Mouse (Mus musculus): ENCODE data around the gene Syngr2. TPM values are rescaled to one million over a fixed set of nuclear protein-coding genes. Genes with fewer than 3 reads are reported as not detected.

The Syngr2 gene
- total and polyA plus RNA-seq, 3 experiments: 95.8 to 236 (median 211) TPM

DNA sequence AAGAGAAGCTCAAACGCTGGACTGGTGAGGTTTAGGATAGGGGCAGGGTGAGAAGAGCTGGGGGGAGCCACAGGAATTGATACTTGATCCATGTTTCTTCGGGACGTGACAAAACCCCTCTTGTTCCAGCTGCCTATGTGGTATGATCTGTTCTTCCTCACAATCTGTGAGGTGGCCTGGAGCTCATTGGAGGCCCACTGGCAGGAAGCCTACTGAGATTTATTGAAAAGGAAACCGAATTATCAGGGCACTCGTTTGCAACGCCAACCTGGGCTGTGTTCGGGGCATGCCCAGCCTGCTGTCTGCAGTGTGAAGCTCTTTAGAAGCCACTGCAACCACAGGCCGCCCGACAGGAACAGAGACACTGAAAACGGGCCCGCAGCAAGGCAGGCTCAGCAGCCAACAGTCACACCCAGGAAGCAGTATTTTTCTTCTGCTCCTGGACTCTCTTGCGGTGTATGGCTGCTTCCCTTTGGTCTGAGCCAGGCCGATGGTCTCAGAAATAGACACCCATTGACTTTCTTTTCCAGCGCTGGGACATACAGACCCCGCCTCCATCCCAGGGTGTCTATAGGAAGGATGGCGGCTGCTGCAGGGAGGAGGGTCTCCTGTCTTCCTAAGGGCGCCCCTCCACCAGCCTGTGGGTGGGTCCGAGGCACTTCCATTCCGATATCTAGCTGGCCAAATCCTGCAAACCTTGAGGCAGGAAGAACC, 39.0 kb downstream of the Syngr2 start:
- DNase-seq (ENCODE audit: low spot score): peak; percentile 35
- no peaks in the 10 kb centered on the region for H3K27me3 ChIP-seq (ENCODE audit: insufficient read depth, low read length)
- peak; percentile 4; the same call in 1 of the 2 replicates for ATAC-seq (ENCODE audit: extremely low read depth, insufficient number of reproducible peaks, low FRiP score, poor library complexity, severe bottlenecking)
- H3K36me3 ChIP-seq (replicated peaks): peaks cover 29% of the 10 kb centered on the region
- peaks cover 40% of the 10 kb centered on the region for H3K4me1 ChIP-seq (ENCODE audit: insufficient read depth, low read depth, low read length)
- H3K9me3 ChIP-seq (replicated peaks): no peaks in the 10 kb centered on the region
- H3K4me3 ChIP-seq (ENCODE audit: low read depth, low read length): peak overlapping the region; percentile 96
- no peak for TF ChIP-seq POLR2AphosphoS5 (IDR thresholded peaks at IDR 0.05; ENCODE audit: insufficient replicate concordance, low read depth, low read length)
- no peak for TF ChIP-seq TAL1 (conservative IDR thresholded peaks at IDR 0.05; ENCODE audit: low read depth, low read length)
- no peak for TF ChIP-seq GATA2 (IDR thresholded peaks at IDR 0.05; ENCODE audit: borderline replicate concordance, low read depth, low read length)
- no peak for TF ChIP-seq GATA1 (IDR thresholded peaks at IDR 0.05; ENCODE audit: borderline replicate concordance, low read length)
- no peak for TF ChIP-seq CTCF (IDR thresholded peaks at IDR 0.05; ENCODE audit: low read depth, low read length)

DNA sequence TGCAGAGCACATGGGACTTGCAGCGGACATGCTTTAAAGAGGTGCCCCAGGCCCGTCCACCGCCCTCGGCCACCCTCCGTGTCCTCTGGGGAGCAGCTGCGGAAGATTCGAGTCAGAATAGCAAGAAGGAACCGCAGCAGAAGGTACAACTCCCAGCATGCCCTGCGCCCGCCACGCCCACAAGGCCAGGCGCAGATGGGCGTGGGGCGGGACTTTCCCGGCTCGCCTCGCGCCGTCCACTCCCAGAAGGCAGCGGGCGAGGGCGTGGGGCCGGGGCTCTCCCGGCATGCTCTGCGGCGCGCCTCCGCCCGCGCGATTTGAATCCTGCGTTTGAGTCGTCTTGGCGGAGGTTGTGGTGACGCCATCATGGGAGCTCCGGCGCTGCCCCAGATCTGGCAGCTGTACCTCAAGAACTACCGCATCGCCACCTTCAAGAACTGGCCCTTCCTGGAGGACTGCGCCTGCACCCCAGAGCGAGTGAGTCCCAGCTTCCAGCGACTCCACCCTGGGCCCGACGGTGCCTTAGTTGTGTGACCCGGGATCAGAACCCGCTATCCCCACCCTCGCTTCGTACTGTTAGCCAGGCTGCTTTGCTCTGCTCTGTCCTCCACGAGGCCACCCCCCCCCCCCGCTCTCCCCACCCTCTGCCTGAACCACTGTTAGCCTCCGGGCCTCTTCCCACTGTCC, 39.7 kb downstream of the Syngr2 start, which contains the start of gene Birc5:
Gene Birc5, plus strand, starts transcription at position 267 of the 687 bp plus-strand sequence.
- Histone ChIP-seq H3K4me3 (ENCODE audit: low read depth, low read length) (peak within 1 kb of the TSS; percentile 96), H3K4me1 (ENCODE audit: insufficient read depth, low read depth, low read length) (peaks cover 40% of the 10 kb centered on the region), H3K9me3 (replicated peaks) (no peaks in the 10 kb centered on the region), H3K36me3 (replicated peaks) (peaks cover 36% of the 10 kb centered on the region), H3K27me3 (ENCODE audit: insufficient read depth, low read length) (no peaks in the 10 kb centered on the region)
- TF ChIP-seq GATA1 (IDR thresholded peaks at IDR 0.05; ENCODE audit: borderline replicate concordance, low read length) (no peak), TAL1 (conservative IDR thresholded peaks at IDR 0.05; ENCODE audit: low read depth, low read length) (no peak), POLR2AphosphoS5 (IDR thresholded peaks at IDR 0.05; ENCODE audit: insufficient replicate concordance, low read depth, low read length) (no peak), CTCF (IDR thresholded peaks at IDR 0.05; ENCODE audit: low read depth, low read length) (no peak), GATA2 (IDR thresholded peaks at IDR 0.05; ENCODE audit: borderline replicate concordance, low read depth, low read length) (no peak)
- ATAC-seq (ENCODE audit: extremely low read depth, insufficient number of reproducible peaks, low FRiP score, poor library complexity, severe bottlenecking): peak; percentile 71
- DNase-seq (ENCODE audit: low spot score): peak; percentile 92

DNA sequence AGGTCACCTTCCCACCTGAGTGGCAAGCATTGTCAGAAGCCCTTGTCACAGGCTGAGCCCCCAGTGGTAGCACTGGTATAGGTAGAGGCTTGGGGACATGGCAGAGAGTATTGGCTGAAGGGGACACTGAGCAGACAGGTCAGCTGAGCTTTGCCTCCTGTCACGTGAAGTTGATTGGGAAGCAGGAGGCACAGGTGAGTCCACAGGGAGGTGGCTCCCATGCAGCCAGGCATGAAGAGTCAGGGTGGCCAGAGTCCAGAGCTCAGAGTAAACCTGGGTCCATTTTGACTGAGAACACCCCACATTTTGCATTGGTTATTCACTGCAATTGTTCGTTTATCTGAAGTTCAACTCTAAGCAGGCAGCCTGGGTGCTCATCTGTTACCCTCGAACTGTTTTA, 43.4 kb downstream of the Syngr2 start:
- DNase-seq (ENCODE audit: low spot score) (no peak), ATAC-seq (ENCODE audit: extremely low read depth, insufficient number of reproducible peaks, low FRiP score, poor library complexity, severe bottlenecking) (no peak)
- TF ChIP-seq GATA1 (IDR thresholded peaks at IDR 0.05; ENCODE audit: borderline replicate concordance, low read length) (no peak), GATA2 (IDR thresholded peaks at IDR 0.05; ENCODE audit: borderline replicate concordance, low read depth, low read length) (no peak), TAL1 (conservative IDR thresholded peaks at IDR 0.05; ENCODE audit: low read depth, low read length) (no peak), CTCF (IDR thresholded peaks at IDR 0.05; ENCODE audit: low read depth, low read length) (no peak), POLR2AphosphoS5 (IDR thresholded peaks at IDR 0.05; ENCODE audit: insufficient replicate concordance, low read depth, low read length) (no peak)
- Histone ChIP-seq H3K4me3 (ENCODE audit: low read depth, low read length) (no peak overlapping the region), H3K4me1 (ENCODE audit: insufficient read depth, low read depth, low read length) (peaks cover 43% of the 10 kb centered on the region), H3K36me3 (replicated peaks) (peaks cover 70% of the 10 kb centered on the region), H3K27me3 (ENCODE audit: insufficient read depth, low read length) (no peaks in the 10 kb centered on the region), H3K9me3 (replicated peaks) (peaks cover 7% of the 10 kb centered on the region)

DNA sequence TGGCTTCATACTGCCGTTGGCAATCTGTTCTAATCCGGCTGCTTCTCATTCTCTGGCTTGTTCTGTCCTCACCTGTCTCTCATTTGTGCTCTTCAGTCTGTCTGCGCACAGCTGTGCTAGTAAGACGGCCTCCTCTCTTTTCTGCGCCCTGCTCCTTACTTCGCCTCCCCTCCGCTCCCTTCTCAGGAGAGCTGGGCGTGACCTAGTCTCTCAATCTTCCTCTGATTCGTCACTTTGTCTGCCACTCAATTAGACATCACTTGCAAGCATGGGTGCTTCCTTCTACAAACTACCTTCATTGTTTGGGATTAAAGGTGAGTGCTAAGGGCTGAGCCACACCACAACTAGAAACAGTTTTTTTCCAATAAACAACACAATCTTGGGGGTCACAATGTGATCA, 44.8 kb downstream of the Syngr2 start:
- DNase-seq (ENCODE audit: low spot score) (no peak), ATAC-seq (ENCODE audit: extremely low read depth, insufficient number of reproducible peaks, low FRiP score, poor library complexity, severe bottlenecking) (no peak)
- Histone ChIP-seq H3K4me1 (ENCODE audit: insufficient read depth, low read depth, low read length) (peaks cover 34% of the 10 kb centered on the region), H3K36me3 (replicated peaks) (peaks cover 81% of the 10 kb centered on the region), H3K27me3 (ENCODE audit: insufficient read depth, low read length) (no peaks in the 10 kb centered on the region), H3K4me3 (ENCODE audit: low read depth, low read length) (no peak overlapping the region), H3K9me3 (replicated peaks) (peaks cover 7% of the 10 kb centered on the region)
- TF ChIP-seq CTCF (IDR thresholded peaks at IDR 0.05; ENCODE audit: low read depth, low read length) (no peak), POLR2AphosphoS5 (IDR thresholded peaks at IDR 0.05; ENCODE audit: insufficient replicate concordance, low read depth, low read length) (no peak), TAL1 (conservative IDR thresholded peaks at IDR 0.05; ENCODE audit: low read depth, low read length) (no peak), GATA1 (IDR thresholded peaks at IDR 0.05; ENCODE audit: borderline replicate concordance, low read length) (no peak), GATA2 (IDR thresholded peaks at IDR 0.05; ENCODE audit: borderline replicate concordance, low read depth, low read length) (no peak)

DNA sequence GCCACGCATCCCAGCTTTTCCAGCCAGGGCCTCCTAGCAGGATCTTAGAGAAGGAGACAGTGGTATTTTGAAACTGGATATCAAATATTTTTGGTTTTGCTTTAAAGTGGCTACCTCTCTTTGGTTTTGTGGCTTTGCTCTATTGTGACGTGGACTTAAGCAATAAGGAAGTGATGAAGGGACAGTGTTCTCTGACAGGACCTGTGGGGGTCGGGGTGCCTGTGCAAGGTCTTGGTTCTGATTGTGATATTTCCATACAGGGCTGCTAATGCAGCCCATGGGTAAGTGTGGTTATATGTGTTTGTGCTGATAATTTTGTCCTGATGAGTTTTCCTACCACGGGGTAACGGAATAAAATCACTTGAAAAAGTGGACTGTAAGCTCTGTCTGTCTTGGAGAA, 45.9 kb downstream of the Syngr2 start:
- TF ChIP-seq GATA2 (IDR thresholded peaks at IDR 0.05; ENCODE audit: borderline replicate concordance, low read depth, low read length): no peak
- TF ChIP-seq CTCF (IDR thresholded peaks at IDR 0.05; ENCODE audit: low read depth, low read length): no peak
- no peak for TF ChIP-seq GATA1 (IDR thresholded peaks at IDR 0.05; ENCODE audit: borderline replicate concordance, low read length)
- TF ChIP-seq TAL1 (conservative IDR thresholded peaks at IDR 0.05; ENCODE audit: low read depth, low read length): no peak
- no peak for TF ChIP-seq POLR2AphosphoS5 (IDR thresholded peaks at IDR 0.05; ENCODE audit: insufficient replicate concordance, low read depth, low read length)
- Histone ChIP-seq H3K27me3 (ENCODE audit: insufficient read depth, low read length) (peaks cover 4% of the 10 kb centered on the region; the same call in 1 of the 2 replicates), H3K36me3 (replicated peaks) (peaks cover 79% of the 10 kb centered on the region), H3K4me3 (ENCODE audit: low read depth, low read length) (no peak overlapping the region), H3K9me3 (replicated peaks) (peaks cover 7% of the 10 kb centered on the region), H3K4me1 (ENCODE audit: insufficient read depth, low read depth, low read length) (peaks cover 31% of the 10 kb centered on the region)
- DNase-seq (ENCODE audit: low spot score) (no peak), ATAC-seq (ENCODE audit: extremely low read depth, insufficient number of reproducible peaks, low FRiP score, poor library complexity, severe bottlenecking) (no peak)

DNA sequence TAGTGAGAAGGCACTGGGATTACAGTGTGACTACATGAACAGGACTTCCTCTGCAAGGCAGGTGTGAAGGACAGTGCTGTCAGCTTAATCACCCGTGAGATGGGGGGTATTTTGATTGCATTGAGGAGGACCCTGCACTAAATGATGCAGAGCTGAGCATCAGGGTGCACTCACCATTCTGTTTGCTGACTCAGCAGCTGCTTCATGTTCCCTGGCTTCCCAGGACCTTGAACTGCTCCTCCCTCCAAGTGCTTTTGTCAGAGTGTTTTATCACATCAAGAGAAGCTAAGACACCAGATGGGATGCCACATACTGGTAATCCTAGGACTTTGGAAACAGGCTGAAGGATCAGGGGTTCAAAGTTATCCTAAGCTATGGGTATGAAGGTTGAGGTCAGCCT, 46.5 kb downstream of the Syngr2 start:
- Histone ChIP-seq H3K27me3 (ENCODE audit: insufficient read depth, low read length) (peaks cover 10% of the 10 kb centered on the region), H3K36me3 (replicated peaks) (peaks cover 75% of the 10 kb centered on the region), H3K9me3 (replicated peaks) (peaks cover 7% of the 10 kb centered on the region), H3K4me3 (ENCODE audit: low read depth, low read length) (no peak overlapping the region), H3K4me1 (ENCODE audit: insufficient read depth, low read depth, low read length) (peaks cover 26% of the 10 kb centered on the region)
- DNase-seq (ENCODE audit: low spot score) (no peak), ATAC-seq (ENCODE audit: extremely low read depth, insufficient number of reproducible peaks, low FRiP score, poor library complexity, severe bottlenecking) (no peak)
- TF ChIP-seq TAL1 (conservative IDR thresholded peaks at IDR 0.05; ENCODE audit: low read depth, low read length) (no peak), CTCF (IDR thresholded peaks at IDR 0.05; ENCODE audit: low read depth, low read length) (no peak), GATA2 (IDR thresholded peaks at IDR 0.05; ENCODE audit: borderline replicate concordance, low read depth, low read length) (no peak), POLR2AphosphoS5 (IDR thresholded peaks at IDR 0.05; ENCODE audit: insufficient replicate concordance, low read depth, low read length) (no peak), GATA1 (IDR thresholded peaks at IDR 0.05; ENCODE audit: borderline replicate concordance, low read length) (no peak)
